Mouse (Mus musculus) Muller cell, postnatal 12 days (primary cell): ENCODE data around the gene Lgr4.
A peak's percentile ranks its signal among the peaks of the same experiment; 100 is the strongest.
"Not testable (repeated sequence)": the region's sequence is repeated elsewhere in the genome, so short reads cannot be mapped to it uniquely, and the experiment has no call there.

Source experiments
- DNase-seq: peaks from one replicate; pipeline ENCODE4 v3.0.0-alpha.2; 2015; ENCODE audit errors: inconsistent ontology term

The Lgr4 gene

GRCm38 (mm10) chr2:109917496-109918413 is at the start of gene Lgr4:
Lgr4 (plus strand) TSS chr2:109917647.
- DNase-seq = peak; percentile 98

GRCm38 (mm10) chr2:109879429-109879828 is 38.0 kb upstream of the Lgr4 start:
- DNase-seq = not testable (repeated sequence)

- no peak for DNase-seq
These were observed 36.3 kb upstream of the Lgr4 start for GRCm38 (mm10) chr2:109881111-109881510.

- no peak for DNase-seq
These were observed 35.8 kb upstream of the Lgr4 start for GRCm38 (mm10) chr2:109881625-109882024.

- DNase-seq = peak; percentile 92
These were observed 33.3 kb upstream of the Lgr4 start for GRCm38 (mm10) chr2:109884106-109884505.

GRCm38 (mm10) chr2:109884507-109884906 is 32.9 kb upstream of the Lgr4 start:
- DNase-seq = no peak

GRCm38 (mm10) chr2:109890068-109890467 is 27.4 kb upstream of the Lgr4 start:
- DNase-seq = no peak

GRCm38 (mm10) chr2:109890597-109890996 is 26.9 kb upstream of the Lgr4 start, which contains the start of gene Lin7c:
Lin7c (plus strand) TSS chr2:109890853.
- DNase-seq = peak; percentile 95

- no peak for DNase-seq
These were observed 26.4 kb upstream of the Lgr4 start for GRCm38 (mm10) chr2:109891031-109891430.

GRCm38 (mm10) chr2:109891471-109891870 is 26.0 kb upstream of the Lgr4 start:
- peak; percentile 19 for DNase-seq

- DNase-seq = no peak
These were observed 21.1 kb upstream of the Lgr4 start for GRCm38 (mm10) chr2:109896311-109896710.

- no peak for DNase-seq
These were observed 14.6 kb upstream of the Lgr4 start for GRCm38 (mm10) chr2:109902869-109903268.

- peak; percentile 82 for DNase-seq
These were observed 13.2 kb upstream of the Lgr4 start for GRCm38 (mm10) chr2:109904171-109904821.

- no peak for DNase-seq
These were observed 8.3 kb upstream of the Lgr4 start for GRCm38 (mm10) chr2:109909122-109909521.

- DNase-seq = no peak
These were observed 5.2 kb upstream of the Lgr4 start for GRCm38 (mm10) chr2:109912216-109912615.

- no peak for DNase-seq
These were observed 4.7 kb upstream of the Lgr4 start for GRCm38 (mm10) chr2:109912766-109913165.

- no peak for DNase-seq
These were observed 4.2 kb upstream of the Lgr4 start for GRCm38 (mm10) chr2:109913241-109913640.

- no peak for DNase-seq
These were observed 2.8 kb upstream of the Lgr4 start for GRCm38 (mm10) chr2:109914601-109915000.

- DNase-seq = no peak
These were observed 508 bp upstream of the Lgr4 start for GRCm38 (mm10) chr2:109916782-109917495.

GRCm38 (mm10) chr2:109918592-109919262 is 1.3 kb downstream of the Lgr4 start:
- peak; percentile 18 for DNase-seq

GRCm38 (mm10) chr2:109920471-109920870 is 3.0 kb downstream of the Lgr4 start:
- no peak for DNase-seq
